Comparison of ENCODE assay signal across 7 mouse cellular contexts in genomic region chr2:59407512-59407988, GRCm38 (mm10).
DNase-seq lines count a peak whose midpoint lies in the region; ATAC-seq and TF ChIP-seq lines count a peak whose summit lies in the region.

No protein-coding gene starts in this region.

- no peaks in the 10 kb centered on the region for H3K79me2 ChIP-seq in heart, adult 2 months (replicated peaks; ENCODE audit: control insufficient read depth, insufficient read depth, low read length)

- no peak overlapping the region for H3K9ac ChIP-seq in heart, adult 2 months (ENCODE audit: low read depth, low read length)

- peak overlapping the region; percentile 85 for H3K27ac ChIP-seq in brown adipose tissue, adult 24 weeks (replicated peaks; ENCODE audit: low read depth, low read length)
- peak overlapping the region; percentile 79 for H3K27ac ChIP-seq in heart, adult 2 months

- no peaks in the 10 kb centered on the region for H3K27me3 ChIP-seq in heart, adult 2 months (ENCODE audit: control insufficient read depth, insufficient read depth, low read length)

- TF ChIP-seq CTCF in heart, adult 2 months (IDR thresholded peaks at IDR 0.05) = no peak

- no peak for TF ChIP-seq POLR2A in heart, adult 2 months (IDR thresholded peaks at IDR 0.05; ENCODE audit: insufficient read depth, low read depth, low read length)

- H3K4me3 ChIP-seq in brown adipose tissue, adult 24 weeks (ENCODE audit: insufficient read depth, low read depth, low read length) = no peak overlapping the region
- no peak overlapping the region for H3K4me3 ChIP-seq in heart, adult 2 months

- peaks cover 8% of the 10 kb centered on the region for H3K4me1 ChIP-seq in brown adipose tissue, adult 24 weeks (ENCODE audit: control insufficient read depth, insufficient read depth, insufficient read length, low read length)
- H3K4me1 ChIP-seq in heart, adult 2 months (ENCODE audit: control insufficient read depth, insufficient read depth, low read length) = peaks cover 11% of the 10 kb centered on the region

- intact Hi-C loops in heart, adult 2 months (cut with DNase I) = no loop called here

- WGBS in heart, adult 2 months = 30% methylated on average over 13 of the region's 13 CpGs

- H3K36me3 ChIP-seq in heart, adult 2 months (ENCODE audit: control insufficient read depth, insufficient read depth, low read length) = peaks cover 2% of the 10 kb centered on the region; the same call in 1 of the 2 replicates

- no peak for TF ChIP-seq EP300 in heart, adult 2 months (IDR thresholded peaks at IDR 0.05; ENCODE audit: insufficient read depth, low read depth, low read length)

- no peak for ATAC-seq in CD4-positive, CD25-positive, alpha-beta regulatory T cell, adult 4 months

- peak; percentile 79 for DNase-seq in cerebellum, adult 9-11 months
- DNase-seq in heart, adult 2 months = peak; percentile 74
- DNase-seq in layer of hippocampus, adult 11-12 months (ENCODE audit: low spot score) = peak; percentile 80
- peak; percentile 30 for DNase-seq in mesoderm, embryonic 11.5 days (ENCODE audit: low read depth, low spot score)
- DNase-seq in thymus, postnatal 14 days = no peak
